Mouse (Mus musculus) heart, adult 2 months (tissue): ENCODE measurements around the gene Tapbp.

Experiments
- CTCF ChIP-seq: fragments of 200-600 bp; IDR thresholded peaks from 2 replicates; pipeline ENCODE4 v1.8.1; 2022; ENCODE audit warnings: antibody characterized with exemption, mild to moderate bottlenecking, moderate library complexity
- POLR2A ChIP-seq: fragments of 200-500 bp; IDR thresholded peaks from 2 replicates; pipeline ENCODE4 v1.6.1; 2011; ENCODE audit warnings: mild to moderate bottlenecking, low read depth, low read length, control low read depth; ENCODE audit not compliant: insufficient read depth

DNA sequence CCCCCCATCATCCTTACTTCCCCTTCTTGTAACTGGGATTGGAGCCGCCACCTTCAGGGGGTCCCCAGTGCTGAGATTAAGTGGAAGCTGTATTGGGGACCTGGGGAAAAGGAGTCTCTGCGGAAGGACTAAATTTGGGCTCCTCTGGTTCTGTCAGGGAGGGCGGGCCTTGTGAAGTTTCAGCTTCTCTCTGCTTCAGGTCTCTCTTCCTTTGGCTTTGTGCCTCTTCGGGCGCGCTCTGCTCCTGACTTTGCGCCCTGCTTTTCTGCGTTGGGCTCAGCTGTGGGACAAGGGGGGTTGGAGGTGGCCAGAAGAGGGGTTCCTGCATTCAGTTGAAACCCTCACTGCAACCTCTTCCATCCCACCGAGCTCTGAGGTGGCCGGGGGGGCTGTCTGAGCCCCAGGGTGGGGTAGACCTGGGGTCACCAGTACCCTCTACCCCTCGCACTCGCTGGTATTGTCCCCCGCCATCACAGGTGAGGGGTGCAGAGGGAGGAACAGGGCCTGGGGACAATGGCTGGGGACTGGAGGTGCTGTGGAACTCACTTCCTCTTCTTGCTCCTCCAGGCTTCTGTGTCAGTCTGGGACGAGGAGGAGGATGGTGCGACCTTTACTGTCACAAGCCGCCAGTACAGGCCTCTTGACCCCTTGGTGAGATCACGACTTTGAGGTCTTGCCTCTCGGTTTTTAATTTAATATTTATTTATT, 15.6 kb downstream of the Tapbp start:
- TF ChIP-seq CTCF (no peak), POLR2A (no peak)
